Mouse (Mus musculus): ENCODE measurements around the gene Fbxo3. TPM values are rescaled to one million over a fixed set of nuclear protein-coding genes. Genes with fewer than 3 reads are reported as not detected.
A peak's percentile ranks its signal among the peaks of the same experiment; 100 is the strongest.
"Not testable (repeated sequence)": the region's sequence is repeated elsewhere in the genome, so short reads cannot be mapped to it uniquely, and the experiment has no call there.

Gene Fbxo3
- polyA plus RNA-seq, 1 experiment: 8.5 TPM

GRCm38 (mm10) chr2:104007793-104008519, 19.6 kb upstream of the Fbxo3 start:
- H3K4me3 ChIP-seq (ENCODE audit: insufficient read depth, poor library complexity, severe bottlenecking): no peak overlapping the region
- H3ac ChIP-seq (ENCODE audit: control insufficient read depth, insufficient read length, low read depth): no peak overlapping the region
- peaks cover 26% of the 10 kb centered on the region for H3K27me3 ChIP-seq (ENCODE audit: control insufficient read depth, insufficient read depth, insufficient read length)
- no peaks in the 10 kb centered on the region for H3K79me2 ChIP-seq (ENCODE audit: control insufficient read depth, insufficient read depth)
- H3K36me3 ChIP-seq (ENCODE audit: control insufficient read depth, insufficient read depth): no peaks in the 10 kb centered on the region
- TF ChIP-seq MAX (IDR thresholded peaks at IDR 0.05) (no peak), CTCF (IDR thresholded peaks at IDR 0.05; ENCODE audit: control insufficient read depth, insufficient read depth, insufficient read length) (no peak), CEBPB (IDR thresholded peaks at IDR 0.05; ENCODE audit: low read depth) (no peak), MYOD1 (IDR thresholded peaks at IDR 0.05; ENCODE audit: control insufficient read depth, insufficient read length, low read depth) (no peak), MYOG (IDR thresholded peaks at IDR 0.05; ENCODE audit: control insufficient read depth, extremely low read depth, insufficient read length) (no peak), FOSL1 (IDR thresholded peaks at IDR 0.05; ENCODE audit: insufficient read depth, low read length, poor library complexity, severe bottlenecking) (no peak), USF1 (IDR thresholded peaks at IDR 0.05; ENCODE audit: low read depth) (no peak)
- H3K79me3 ChIP-seq (ENCODE audit: low read depth): no peaks in the 10 kb centered on the region

DNA sequence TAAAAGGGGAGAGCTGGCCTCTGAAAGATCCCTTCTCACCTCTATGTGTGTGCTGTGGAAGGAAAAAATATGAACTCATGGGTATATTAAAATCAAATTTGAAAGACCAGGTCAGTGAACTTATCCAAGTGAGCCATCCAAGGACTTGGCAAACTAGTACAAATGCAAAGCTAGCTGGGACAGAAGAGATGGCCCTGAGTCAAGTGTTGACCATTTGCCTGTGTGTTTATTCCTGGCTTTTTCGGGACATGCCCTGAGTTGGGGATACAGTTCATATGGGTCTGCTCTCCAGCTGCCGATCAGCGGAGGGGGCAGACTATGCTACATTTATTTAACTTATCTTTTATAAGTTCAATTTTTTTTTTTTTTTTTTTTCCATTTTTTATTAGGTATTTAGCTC, 18.7 kb upstream of the Fbxo3 start:
- not testable (repeated sequence) for H3K79me2 ChIP-seq (ENCODE audit: control insufficient read depth, insufficient read depth); H3K4me3 ChIP-seq (ENCODE audit: insufficient read depth, poor library complexity, severe bottlenecking); H3K36me3 ChIP-seq (ENCODE audit: control insufficient read depth, insufficient read depth); H3K79me3 ChIP-seq (ENCODE audit: low read depth); H3ac ChIP-seq (ENCODE audit: control insufficient read depth, insufficient read length, low read depth)
- H3K27me3 ChIP-seq (ENCODE audit: control insufficient read depth, insufficient read depth, insufficient read length): peaks cover 20% of the 10 kb centered on the region

GRCm38 (mm10) chr2:104023096-104023495, 4.4 kb upstream of the Fbxo3 start:
- H3K4me3 ChIP-seq (ENCODE audit: insufficient read depth, poor library complexity, severe bottlenecking): no peak overlapping the region
- TF ChIP-seq USF1 (IDR thresholded peaks at IDR 0.05; ENCODE audit: low read depth): no peak
- no peak for TF ChIP-seq MAX (IDR thresholded peaks at IDR 0.05)
- TF ChIP-seq MYOD1 (IDR thresholded peaks at IDR 0.05; ENCODE audit: control insufficient read depth, insufficient read length, low read depth): no peak
- no peak for TF ChIP-seq CTCF (IDR thresholded peaks at IDR 0.05; ENCODE audit: control insufficient read depth, insufficient read depth, insufficient read length)
- no peak for TF ChIP-seq MYOG (IDR thresholded peaks at IDR 0.05; ENCODE audit: control insufficient read depth, extremely low read depth, insufficient read length)
- TF ChIP-seq FOSL1 (IDR thresholded peaks at IDR 0.05; ENCODE audit: insufficient read depth, low read length, poor library complexity, severe bottlenecking): no peak
- TF ChIP-seq CEBPB (IDR thresholded peaks at IDR 0.05; ENCODE audit: low read depth): no peak
- H3K36me3 ChIP-seq (ENCODE audit: control insufficient read depth, insufficient read depth): no peaks in the 10 kb centered on the region
- H3K79me3 ChIP-seq (ENCODE audit: low read depth): no peaks in the 10 kb centered on the region
- H3K79me2 ChIP-seq (ENCODE audit: control insufficient read depth, insufficient read depth): peaks cover 4% of the 10 kb centered on the region
- no peak overlapping the region for H3ac ChIP-seq (ENCODE audit: control insufficient read depth, insufficient read length, low read depth)
- peaks cover 7% of the 10 kb centered on the region for H3K27me3 ChIP-seq (ENCODE audit: control insufficient read depth, insufficient read depth, insufficient read length)

DNA sequence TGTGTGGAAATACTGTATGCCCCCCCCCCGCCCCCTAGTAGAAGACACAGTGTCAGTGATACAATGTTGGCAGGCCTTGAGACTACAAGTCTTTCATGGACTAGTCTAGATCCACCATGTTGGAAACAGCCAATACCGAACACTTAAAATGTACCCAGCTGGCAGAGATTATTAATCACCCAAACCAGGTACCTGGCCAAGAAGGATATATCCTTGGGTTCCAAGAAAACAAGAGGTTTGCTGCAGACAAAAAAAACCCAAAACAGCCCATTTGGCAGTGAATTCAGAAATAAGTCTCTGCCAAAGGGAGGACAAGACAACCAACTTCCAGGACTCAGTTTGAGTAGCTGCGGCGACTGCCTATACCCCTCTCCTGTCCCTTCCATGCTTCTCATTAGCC, 2.9 kb upstream of the Fbxo3 start:
- Histone ChIP-seq H3K36me3 (ENCODE audit: control insufficient read depth, insufficient read depth) (no peaks in the 10 kb centered on the region), H3ac (ENCODE audit: control insufficient read depth, insufficient read length, low read depth) (no peak overlapping the region), H3K4me3 (ENCODE audit: insufficient read depth, poor library complexity, severe bottlenecking) (no peak overlapping the region), H3K27me3 (ENCODE audit: control insufficient read depth, insufficient read depth, insufficient read length) (peaks cover 3% of the 10 kb centered on the region), H3K79me3 (ENCODE audit: low read depth) (peaks cover 5% of the 10 kb centered on the region), H3K79me2 (ENCODE audit: control insufficient read depth, insufficient read depth) (peaks cover 19% of the 10 kb centered on the region)
- no peak for TF ChIP-seq CTCF (IDR thresholded peaks at IDR 0.05; ENCODE audit: control insufficient read depth, insufficient read depth, insufficient read length)
- TF ChIP-seq FOSL1 (IDR thresholded peaks at IDR 0.05; ENCODE audit: insufficient read depth, low read length, poor library complexity, severe bottlenecking): no peak
- TF ChIP-seq USF1 (IDR thresholded peaks at IDR 0.05; ENCODE audit: low read depth): no peak
- TF ChIP-seq MYOD1 (IDR thresholded peaks at IDR 0.05; ENCODE audit: control insufficient read depth, insufficient read length, low read depth): no peak
- TF ChIP-seq CEBPB (IDR thresholded peaks at IDR 0.05; ENCODE audit: low read depth): no peak
- no peak for TF ChIP-seq MAX (IDR thresholded peaks at IDR 0.05)
- no peak for TF ChIP-seq MYOG (IDR thresholded peaks at IDR 0.05; ENCODE audit: control insufficient read depth, extremely low read depth, insufficient read length)

- no peak for TF ChIP-seq CEBPB (IDR thresholded peaks at IDR 0.05; ENCODE audit: low read depth)
- no peak for TF ChIP-seq MYOD1 (IDR thresholded peaks at IDR 0.05; ENCODE audit: control insufficient read depth, insufficient read length, low read depth)
- no peak for TF ChIP-seq CTCF (IDR thresholded peaks at IDR 0.05; ENCODE audit: control insufficient read depth, insufficient read depth, insufficient read length)
- no peak for TF ChIP-seq FOSL1 (IDR thresholded peaks at IDR 0.05; ENCODE audit: insufficient read depth, low read length, poor library complexity, severe bottlenecking)
- no peak for TF ChIP-seq MAX (IDR thresholded peaks at IDR 0.05)
- TF ChIP-seq MYOG (IDR thresholded peaks at IDR 0.05; ENCODE audit: control insufficient read depth, extremely low read depth, insufficient read length): no peak
- TF ChIP-seq USF1 (IDR thresholded peaks at IDR 0.05; ENCODE audit: low read depth): no peak
- H3K79me3 ChIP-seq (ENCODE audit: low read depth): peaks cover 9% of the 10 kb centered on the region
- peak within 1 kb of the TSS; percentile 80 for H3ac ChIP-seq (ENCODE audit: control insufficient read depth, insufficient read length, low read depth)
- peaks cover 31% of the 10 kb centered on the region for H3K79me2 ChIP-seq (ENCODE audit: control insufficient read depth, insufficient read depth)
- H3K36me3 ChIP-seq (ENCODE audit: control insufficient read depth, insufficient read depth): peaks cover 12% of the 10 kb centered on the region
- H3K4me3 ChIP-seq (ENCODE audit: insufficient read depth, poor library complexity, severe bottlenecking): peak within 1 kb of the TSS; percentile 92
- H3K27me3 ChIP-seq (ENCODE audit: control insufficient read depth, insufficient read depth, insufficient read length): peaks cover 1% of the 10 kb centered on the region
Observed at GRCm38 (mm10) chr2:104028139-104028723, 710 bp downstream of the Fbxo3 start, which contains the start of gene 4931422A03Rik. Gene 4931422A03Rik, minus strand, starts transcription at chr2:104028361.

Data from C2C12 (cell line).